Mouse (Mus musculus): ENCODE data around the gene Arid1b. TPM values are rescaled to one million over a fixed set of nuclear protein-coding genes. Genes with fewer than 3 reads are reported as not detected.

Gene Arid1b
- polyA plus RNA-seq, 1 experiment from 2014 or later: 9.6 TPM

DNA sequence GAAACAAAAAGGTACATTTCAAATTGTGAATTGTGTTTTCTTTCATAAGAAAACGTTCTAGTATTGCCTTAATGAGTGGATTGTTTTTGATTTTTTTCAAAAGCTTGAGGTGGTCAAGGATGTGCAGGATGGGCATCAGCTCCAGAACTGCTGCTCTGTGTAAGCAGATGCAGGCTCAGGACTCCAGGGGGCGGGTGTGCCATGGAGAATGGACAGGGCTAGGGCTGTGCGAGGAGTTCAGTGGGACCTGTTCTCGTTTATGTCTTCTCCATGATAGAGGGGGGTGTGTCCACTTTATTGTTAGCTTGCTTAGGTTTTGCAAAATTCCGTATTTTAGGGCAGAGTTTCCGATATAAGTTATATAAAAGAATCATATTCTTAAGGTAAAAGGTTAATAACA is 70.6 kb downstream of the Arid1b start:
- peaks cover 25% of the 10 kb centered on the region for H3K4me1 ChIP-seq (ENCODE audit: control insufficient read depth, insufficient read depth, low read depth, low read length)

DNA sequence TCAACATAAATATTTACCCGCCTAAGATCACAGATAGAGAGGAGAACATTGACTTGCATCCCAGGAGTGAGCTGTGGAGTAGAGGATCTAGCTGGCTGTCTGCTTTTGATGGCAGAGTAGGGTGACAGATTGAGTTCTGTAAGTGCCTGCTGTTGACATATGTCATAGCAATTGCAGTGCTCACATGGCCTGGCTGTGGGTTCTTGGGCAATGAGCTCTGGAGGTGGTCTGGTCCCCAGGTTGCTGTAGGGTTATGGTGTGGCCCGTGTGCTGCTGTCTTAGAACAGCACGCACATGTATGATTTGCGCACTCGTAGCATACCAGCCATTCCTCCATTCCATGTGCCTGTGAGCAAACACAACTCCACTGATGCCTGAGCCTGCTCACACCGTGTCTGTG is 71.1 kb downstream of the Arid1b start:
- H3K4me3 ChIP-seq (ENCODE audit: low read length): no peak overlapping the region
- H3K36me3 ChIP-seq (ENCODE audit: control insufficient read depth, insufficient read depth, low read length): no peaks in the 10 kb centered on the region
- H3K4me2 ChIP-seq (ENCODE audit: low read length): no peak overlapping the region
- WGBS: 85% methylated on average over 6 of the region's 6 CpGs
- no peaks in the 10 kb centered on the region for H3K27me3 ChIP-seq (replicated peaks; ENCODE audit: control insufficient read depth, insufficient read depth, low read length)
- ATAC-seq: 0 out of 2 replicates have a peak, but pooled peaks have one; percentile 12
- no peak overlapping the region for H3K9ac ChIP-seq (ENCODE audit: low read depth, low read length)
- H3K27ac ChIP-seq (ENCODE audit: low read depth, low read length): no peak overlapping the region
- H3K9me3 ChIP-seq (ENCODE audit: control insufficient read depth, low read length): no peaks in the 10 kb centered on the region
- H3K4me1 ChIP-seq (ENCODE audit: control insufficient read depth, insufficient read depth, low read depth, low read length): peaks cover 25% of the 10 kb centered on the region

More for the DNA sequence above, 70.6 kb downstream of the Arid1b start:
- ATAC-seq: no peak
- H3K4me2 ChIP-seq (ENCODE audit: low read length): no peak overlapping the region
- WGBS: 85% methylated on average over 6 of the region's 6 CpGs
- H3K36me3 ChIP-seq (ENCODE audit: control insufficient read depth, insufficient read depth, low read length): no peaks in the 10 kb centered on the region
- no peak overlapping the region for H3K9ac ChIP-seq (ENCODE audit: low read depth, low read length)
- H3K9me3 ChIP-seq (ENCODE audit: control insufficient read depth, low read length): no peaks in the 10 kb centered on the region
- H3K4me3 ChIP-seq (ENCODE audit: low read length): no peak overlapping the region
- H3K27ac ChIP-seq (ENCODE audit: low read depth, low read length): no peak overlapping the region
- no peaks in the 10 kb centered on the region for H3K27me3 ChIP-seq (replicated peaks; ENCODE audit: control insufficient read depth, insufficient read depth, low read length)

DNA sequence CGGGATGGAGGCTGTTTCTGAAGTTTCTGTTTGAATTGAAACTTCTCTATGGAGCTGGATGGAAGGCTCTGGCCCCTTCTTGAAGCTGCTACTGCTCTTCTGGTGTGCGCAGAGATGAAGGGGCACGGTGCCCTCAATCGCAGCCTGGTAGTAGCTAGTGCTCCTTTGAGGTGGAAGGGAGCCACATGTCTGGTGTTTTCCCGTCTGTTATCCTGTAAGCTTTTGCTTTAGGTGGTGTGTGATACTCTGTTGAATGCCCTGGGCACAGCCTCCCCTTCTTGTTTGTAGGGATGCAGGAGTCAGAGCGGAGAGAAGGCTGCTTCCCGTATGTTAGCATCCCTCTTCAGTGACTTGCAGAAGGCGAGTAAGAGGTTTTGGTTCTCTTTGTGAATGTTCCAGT is 72.7 kb downstream of the Arid1b start:
- peaks cover 21% of the 10 kb centered on the region for H3K4me1 ChIP-seq (ENCODE audit: control insufficient read depth, insufficient read depth, low read depth, low read length)
- H3K9ac ChIP-seq (ENCODE audit: low read depth, low read length): no peak overlapping the region
- H3K4me3 ChIP-seq (ENCODE audit: low read length): no peak overlapping the region
- no peaks in the 10 kb centered on the region for H3K27me3 ChIP-seq (replicated peaks; ENCODE audit: control insufficient read depth, insufficient read depth, low read length)
- no peaks in the 10 kb centered on the region for H3K9me3 ChIP-seq (ENCODE audit: control insufficient read depth, low read length)
- no peaks in the 10 kb centered on the region for H3K36me3 ChIP-seq (ENCODE audit: control insufficient read depth, insufficient read depth, low read length)
- no peak overlapping the region; the same call in 1 of the 2 replicates for H3K27ac ChIP-seq (ENCODE audit: low read depth, low read length)
- no peak for ATAC-seq
- no peak overlapping the region for H3K4me2 ChIP-seq (ENCODE audit: low read length)
- 71% methylated on average over 8 of the region's 8 CpGs for WGBS

- ATAC-seq: no peak
- H3K27ac ChIP-seq (ENCODE audit: low read depth, low read length): no peak overlapping the region
Measured at GRCm38 (mm10) chr17:5067264-5067663, 73.1 kb downstream of the Arid1b start.

DNA sequence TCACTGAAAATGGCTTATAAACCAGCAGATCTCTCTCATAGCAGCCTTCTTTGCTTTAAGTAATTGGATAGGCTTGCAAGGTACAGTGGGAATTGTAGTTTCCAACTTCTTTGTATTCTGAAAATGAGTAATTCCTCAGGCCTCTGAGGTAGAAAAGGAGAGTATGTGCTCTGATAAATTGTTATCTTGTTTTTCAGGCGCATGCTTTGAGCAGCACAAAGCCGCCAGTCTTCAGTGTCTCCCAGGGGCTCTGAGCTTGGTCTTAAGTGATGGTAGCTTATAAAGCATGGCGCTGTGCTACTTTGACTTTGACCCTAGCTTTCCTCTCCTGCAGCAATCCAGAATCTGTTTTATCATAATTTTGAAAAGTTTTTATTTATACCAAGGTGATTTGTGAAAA is 76.3 kb downstream of the Arid1b start:
- 67% methylated on average over 3 of the region's 3 CpGs for WGBS
- H3K9ac ChIP-seq (ENCODE audit: low read depth, low read length): no peak overlapping the region
- no peak overlapping the region for H3K4me2 ChIP-seq (ENCODE audit: low read length)
- H3K27ac ChIP-seq (ENCODE audit: low read depth, low read length): no peak overlapping the region
- ATAC-seq: no peak
- H3K9me3 ChIP-seq (ENCODE audit: control insufficient read depth, low read length): no peaks in the 10 kb centered on the region
- no peaks in the 10 kb centered on the region for H3K27me3 ChIP-seq (replicated peaks; ENCODE audit: control insufficient read depth, insufficient read depth, low read length)
- H3K4me1 ChIP-seq (ENCODE audit: control insufficient read depth, insufficient read depth, low read depth, low read length): peaks cover 21% of the 10 kb centered on the region
- H3K4me3 ChIP-seq (ENCODE audit: low read length): no peak overlapping the region
- H3K36me3 ChIP-seq (ENCODE audit: control insufficient read depth, insufficient read depth, low read length): no peaks in the 10 kb centered on the region

More at GRCm38 (mm10) chr17:5067264-5067663, 73.1 kb downstream of the Arid1b start:
- Histone ChIP-seq H3K27me3 (replicated peaks; ENCODE audit: control insufficient read depth, insufficient read depth, low read length) (no peaks in the 10 kb centered on the region), H3K4me2 (ENCODE audit: low read length) (no peak overlapping the region), H3K9ac (ENCODE audit: low read depth, low read length) (no peak overlapping the region), H3K4me3 (ENCODE audit: low read length) (no peak overlapping the region), H3K9me3 (ENCODE audit: control insufficient read depth, low read length) (no peaks in the 10 kb centered on the region), H3K4me1 (ENCODE audit: control insufficient read depth, insufficient read depth, low read depth, low read length) (peaks cover 21% of the 10 kb centered on the region), H3K36me3 (ENCODE audit: control insufficient read depth, insufficient read depth, low read length) (no peaks in the 10 kb centered on the region)
- WGBS: 34% methylated on average over 4 of the region's 4 CpGs

DNA sequence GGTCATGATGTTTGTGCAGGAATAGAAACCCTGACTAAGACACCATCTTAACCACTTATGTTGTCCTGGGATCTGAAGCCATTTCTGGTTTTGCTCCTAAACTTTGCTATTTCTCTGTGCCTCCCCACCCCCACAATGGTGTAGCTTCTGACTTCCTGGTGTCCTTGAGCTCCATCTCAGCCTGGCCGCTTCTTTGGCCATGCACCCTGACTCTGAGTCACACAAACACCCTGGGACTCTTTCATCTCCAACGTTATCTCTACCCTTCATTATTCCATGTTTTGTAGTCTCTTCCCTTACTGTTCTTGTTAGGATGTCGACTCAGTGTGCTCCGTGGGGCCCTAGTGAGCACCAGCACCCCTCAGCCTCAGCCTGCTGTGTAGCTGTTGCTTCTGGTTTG is 78.4 kb downstream of the Arid1b start:
- H3K4me2 ChIP-seq (ENCODE audit: low read length): no peak overlapping the region
- no peak overlapping the region for H3K9ac ChIP-seq (ENCODE audit: low read depth, low read length)
- no peak overlapping the region for H3K27ac ChIP-seq (ENCODE audit: low read depth, low read length)
- 79% methylated on average over 4 of the region's 4 CpGs for WGBS
- no peaks in the 10 kb centered on the region for H3K36me3 ChIP-seq (ENCODE audit: control insufficient read depth, insufficient read depth, low read length)
- no peaks in the 10 kb centered on the region for H3K27me3 ChIP-seq (replicated peaks; ENCODE audit: control insufficient read depth, insufficient read depth, low read length)
- ATAC-seq: no peak
- peaks cover 8% of the 10 kb centered on the region for H3K4me1 ChIP-seq (ENCODE audit: control insufficient read depth, insufficient read depth, low read depth, low read length)
- no peaks in the 10 kb centered on the region for H3K9me3 ChIP-seq (ENCODE audit: control insufficient read depth, low read length)
- H3K4me3 ChIP-seq (ENCODE audit: low read length): no peak overlapping the region

GRCm38 (mm10) chr17:5074752-5075506 is 80.8 kb downstream of the Arid1b start:
- no peak for ATAC-seq
- H3K9me3 ChIP-seq (ENCODE audit: control insufficient read depth, low read length): no peaks in the 10 kb centered on the region
- no peak overlapping the region for H3K4me2 ChIP-seq (ENCODE audit: low read length)
- H3K4me3 ChIP-seq (ENCODE audit: low read length): no peak overlapping the region
- H3K27ac ChIP-seq (ENCODE audit: low read depth, low read length): no peak overlapping the region
- 83% methylated on average over 7 of the region's 7 CpGs for WGBS
- H3K9ac ChIP-seq (ENCODE audit: low read depth, low read length): no peak overlapping the region
- H3K27me3 ChIP-seq (replicated peaks; ENCODE audit: control insufficient read depth, insufficient read depth, low read length): no peaks in the 10 kb centered on the region
- peaks cover 5% of the 10 kb centered on the region; the same call in 1 of the 2 replicates for H3K4me1 ChIP-seq (ENCODE audit: control insufficient read depth, insufficient read depth, low read depth, low read length)
- no peaks in the 10 kb centered on the region for H3K36me3 ChIP-seq (ENCODE audit: control insufficient read depth, insufficient read depth, low read length)

GRCm38 (mm10) chr17:5077996-5078395 is 83.9 kb downstream of the Arid1b start:
- Histone ChIP-seq H3K9me3 (ENCODE audit: control insufficient read depth, low read length) (no peaks in the 10 kb centered on the region), H3K9ac (ENCODE audit: low read depth, low read length) (no peak overlapping the region), H3K4me2 (ENCODE audit: low read length) (no peak overlapping the region), H3K27ac (ENCODE audit: low read depth, low read length) (no peak overlapping the region), H3K36me3 (ENCODE audit: control insufficient read depth, insufficient read depth, low read length) (no peaks in the 10 kb centered on the region), H3K4me1 (ENCODE audit: control insufficient read depth, insufficient read depth, low read depth, low read length) (peaks cover 24% of the 10 kb centered on the region), H3K27me3 (replicated peaks; ENCODE audit: control insufficient read depth, insufficient read depth, low read length) (no peaks in the 10 kb centered on the region), H3K4me3 (ENCODE audit: low read length) (no peak overlapping the region)
- WGBS: 76% methylated on average over 9 of the region's 9 CpGs
- ATAC-seq: no peak

- no peaks in the 10 kb centered on the region for H3K27me3 ChIP-seq (replicated peaks; ENCODE audit: control insufficient read depth, insufficient read depth, low read length)
- no peak for ATAC-seq
- H3K4me1 ChIP-seq (ENCODE audit: control insufficient read depth, insufficient read depth, low read depth, low read length): peaks cover 30% of the 10 kb centered on the region
- WGBS: 64% methylated on average over 5 of the region's 5 CpGs
- no peak overlapping the region for H3K4me3 ChIP-seq (ENCODE audit: low read length)
- H3K4me2 ChIP-seq (ENCODE audit: low read length): no peak overlapping the region
- H3K9ac ChIP-seq (ENCODE audit: low read depth, low read length): no peak overlapping the region
- no peaks in the 10 kb centered on the region for H3K36me3 ChIP-seq (ENCODE audit: control insufficient read depth, insufficient read depth, low read length)
- H3K27ac ChIP-seq (ENCODE audit: low read depth, low read length): no peak overlapping the region
- H3K9me3 ChIP-seq (ENCODE audit: control insufficient read depth, low read length): no peaks in the 10 kb centered on the region
Measured at GRCm38 (mm10) chr17:5078576-5078975, 84.4 kb downstream of the Arid1b start.

All from hindbrain, embryonic 16.5 days (tissue).